Mouse (Mus musculus) thymus, adult 18-20 months (tissue): Measurements from ENCODE around the gene Dbr1.
A peak's percentile ranks its signal among the peaks of the same experiment; 100 is the strongest.
"Not testable (repeated sequence)": the region's sequence is repeated elsewhere in the genome, so short reads cannot be mapped to it uniquely, and the experiment has no call there.

Experiments used
- DNase-seq, 2 experiments: peaks; one replicate each; pipeline ENCODE4 v3.0.0; 2022; ENCODE audit warnings: mixed read lengths in 2 of 2

Gene Dbr1

GRCm38 (mm10) chr9:99575677-99576480 lies at the start of gene Dbr1:
Gene Dbr1 (plus strand): TSS chr9:99575799.
- peak; percentile 81 to 86 for DNase-seq

- no peak for DNase-seq
These were observed 43.7 kb upstream of the Dbr1 start for GRCm38 (mm10) chr9:99531865-99532264.

- no peak for DNase-seq
These were observed 29.3 kb upstream of the Dbr1 start for GRCm38 (mm10) chr9:99546259-99546658.

- DNase-seq, result no peak
These were observed 23.5 kb upstream of the Dbr1 start for GRCm38 (mm10) chr9:99552068-99552467.

DNA sequence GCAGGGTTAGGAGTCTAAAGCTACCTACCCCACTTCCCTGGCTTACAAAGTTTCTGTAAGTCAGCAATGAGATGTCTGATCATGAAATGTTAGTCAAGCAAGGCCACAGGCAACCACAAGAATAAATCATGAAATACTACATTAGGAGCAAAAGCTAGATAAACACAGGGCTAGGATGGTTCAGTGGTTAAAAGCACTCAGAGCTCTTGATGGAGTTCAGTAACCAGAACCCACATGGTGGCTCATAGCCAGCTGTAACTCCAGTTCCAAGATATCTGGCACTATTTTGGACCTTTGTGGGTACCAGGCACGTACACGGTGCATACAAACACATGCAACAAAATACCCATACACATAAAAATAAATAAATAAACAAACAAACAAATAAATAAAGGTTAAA lies 22.6 kb upstream of the Dbr1 start:
- no peak for DNase-seq

DNA sequence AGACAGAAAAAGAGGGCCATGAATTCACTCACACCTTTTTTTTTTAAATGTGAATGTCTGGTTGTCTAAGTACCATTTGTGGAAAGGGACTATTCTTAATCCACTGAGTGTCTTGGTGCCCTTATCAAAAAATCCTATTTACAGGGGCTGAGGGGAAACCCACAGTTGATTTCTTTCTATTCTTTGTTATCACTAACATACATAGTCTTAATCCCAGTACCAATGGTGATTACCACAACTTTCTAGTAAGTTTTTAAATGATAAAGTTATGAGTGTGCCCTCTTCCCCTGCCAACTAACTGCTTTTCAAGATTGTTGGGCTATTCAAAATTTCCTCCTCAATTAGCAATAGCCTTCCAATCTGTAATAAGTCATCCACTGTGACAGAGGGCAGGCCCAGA lies 21.5 kb upstream of the Dbr1 start:
- no peak for DNase-seq

- no peak for DNase-seq
These were observed 20.3 kb upstream of the Dbr1 start for GRCm38 (mm10) chr9:99555253-99555652.

- DNase-seq, result no peak
These were observed 17.9 kb upstream of the Dbr1 start for GRCm38 (mm10) chr9:99557580-99558300.

DNA sequence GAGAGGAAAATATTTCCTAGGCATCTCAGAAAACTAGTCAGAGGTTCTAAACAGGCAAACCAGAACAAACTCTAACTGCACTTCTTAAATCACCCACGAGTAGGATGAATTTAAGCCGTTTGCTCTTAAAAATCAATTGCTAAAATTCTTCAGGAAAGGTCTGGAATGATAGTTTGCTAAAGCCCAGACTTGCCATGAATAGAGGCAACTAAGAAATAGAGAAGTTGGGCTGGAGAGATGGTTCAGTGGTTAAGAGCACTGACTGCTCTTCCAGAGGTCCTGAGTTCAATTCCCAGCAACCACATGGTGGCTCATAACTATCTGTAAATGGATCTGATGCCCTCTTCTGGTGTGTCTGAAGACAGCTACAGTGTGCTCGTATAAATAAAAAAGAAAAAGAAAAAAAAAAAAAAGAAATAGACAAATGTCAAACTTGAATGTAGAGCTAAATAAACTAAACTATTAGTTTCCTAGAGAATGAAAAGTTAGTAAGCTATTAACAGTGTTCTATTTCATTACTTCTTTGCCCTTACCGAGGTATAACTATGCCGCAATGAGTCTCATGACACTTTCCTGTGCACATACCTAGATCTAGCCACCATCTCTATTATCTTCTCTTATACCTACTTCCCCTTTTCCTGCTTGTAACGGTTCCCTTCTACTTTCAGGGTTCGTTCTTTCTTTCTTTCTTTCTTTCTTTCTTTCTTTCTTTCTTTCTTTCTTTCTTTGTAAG lies 16.6 kb upstream of the Dbr1 start:
- DNase-seq, result no peak

GRCm38 (mm10) chr9:99559557-99559904 lies 16.1 kb upstream of the Dbr1 start:
- DNase-seq, result no peak

GRCm38 (mm10) chr9:99560389-99560788 lies 15.2 kb upstream of the Dbr1 start:
- DNase-seq, result no peak

DNA sequence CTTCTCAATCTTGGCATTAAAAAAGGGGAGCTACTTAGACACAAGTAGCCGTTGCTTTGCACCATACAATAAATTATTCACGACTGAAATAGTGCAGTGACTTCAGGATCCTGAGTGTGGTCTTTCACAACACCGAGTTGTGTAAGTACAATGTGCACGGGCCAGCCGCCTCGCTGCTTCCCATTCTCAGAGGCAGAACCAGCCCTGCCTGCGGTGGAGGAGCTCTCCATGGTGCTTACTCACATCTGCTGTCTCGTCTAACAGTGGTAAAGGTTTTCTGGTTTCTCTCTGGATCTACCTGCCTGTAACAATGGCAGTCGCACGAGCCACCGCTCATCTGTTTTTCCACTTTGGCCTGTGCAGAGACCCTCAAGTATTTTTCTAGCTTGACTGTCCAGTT lies 11.9 kb upstream of the Dbr1 start:
- peak; percentile 22 to 23 for DNase-seq

DNA sequence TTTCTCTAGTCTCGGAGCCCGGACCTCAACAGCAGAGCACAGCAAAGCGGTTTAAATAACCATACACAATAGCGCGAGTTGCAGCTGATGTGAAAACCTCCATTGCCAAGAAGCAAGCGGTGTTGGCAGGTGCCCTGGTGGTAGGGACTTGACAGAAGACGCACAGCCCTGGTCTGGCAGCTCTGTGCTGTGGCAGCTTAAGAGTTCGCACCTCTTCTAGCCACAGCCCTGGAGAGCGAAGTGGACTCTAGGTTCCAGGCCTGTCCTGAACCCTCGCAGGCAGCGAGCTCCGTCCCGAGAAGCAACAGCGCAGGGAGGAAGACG lies 7.6 kb upstream of the Dbr1 start:
- DNase-seq, result no peak

DNA sequence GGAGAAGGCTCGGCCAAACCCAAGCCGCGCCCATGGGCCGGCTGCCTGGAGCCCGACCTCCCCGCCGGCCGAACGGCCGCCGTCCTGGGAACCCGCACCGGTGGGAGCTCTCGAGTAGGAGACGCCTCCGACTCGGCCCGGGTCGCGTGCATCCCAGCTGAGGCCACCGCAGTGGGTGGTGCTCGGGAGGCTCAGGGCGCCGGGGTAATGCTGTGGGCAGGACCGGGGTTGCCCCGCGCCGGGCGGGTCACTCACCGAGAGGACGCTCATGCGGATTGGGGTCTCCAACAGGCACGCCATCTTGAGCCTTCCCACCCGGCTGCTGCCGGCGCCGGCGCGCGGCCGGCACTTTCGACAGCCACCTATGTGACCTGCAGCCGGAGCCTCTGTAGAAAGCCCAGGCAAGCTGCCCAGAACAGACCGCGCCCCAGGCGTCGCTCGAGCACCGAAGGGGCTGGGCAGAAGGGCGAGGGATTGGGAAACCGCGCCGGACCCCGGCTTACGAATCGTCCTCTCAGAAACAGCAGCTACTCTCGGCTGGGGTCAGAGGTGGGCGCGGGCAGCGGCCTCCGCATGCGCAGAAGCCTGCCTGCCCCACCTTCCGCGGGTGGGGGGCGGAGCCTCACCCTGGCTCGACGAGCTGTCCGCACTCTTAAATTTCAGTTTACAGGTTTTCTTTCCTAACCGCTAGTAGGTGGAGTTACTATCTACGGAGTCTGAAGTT lies 7.1 kb upstream of the Dbr1 start, which contains the start of gene Armc8:
Gene Armc8 (minus strand): TSS at position 553 of the 724 bp plus-strand sequence.
- peak; percentile 85 for DNase-seq

DNA sequence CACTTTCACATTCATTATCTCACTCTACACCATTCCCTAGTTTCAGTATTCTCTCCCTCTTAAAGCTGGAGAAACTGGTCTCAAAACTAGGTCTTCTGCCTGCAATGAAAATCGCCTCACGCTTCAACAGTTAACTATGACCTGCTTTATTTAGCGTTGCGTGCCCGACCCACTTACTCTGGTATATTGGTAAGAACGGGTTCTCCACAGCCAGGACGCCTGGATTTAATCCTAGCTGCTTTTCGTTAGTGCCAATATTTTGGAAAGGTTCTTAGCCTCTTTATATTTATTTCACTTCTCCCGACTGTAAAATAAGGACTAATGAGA lies 6.6 kb upstream of the Dbr1 start:
- no peak for DNase-seq

DNA sequence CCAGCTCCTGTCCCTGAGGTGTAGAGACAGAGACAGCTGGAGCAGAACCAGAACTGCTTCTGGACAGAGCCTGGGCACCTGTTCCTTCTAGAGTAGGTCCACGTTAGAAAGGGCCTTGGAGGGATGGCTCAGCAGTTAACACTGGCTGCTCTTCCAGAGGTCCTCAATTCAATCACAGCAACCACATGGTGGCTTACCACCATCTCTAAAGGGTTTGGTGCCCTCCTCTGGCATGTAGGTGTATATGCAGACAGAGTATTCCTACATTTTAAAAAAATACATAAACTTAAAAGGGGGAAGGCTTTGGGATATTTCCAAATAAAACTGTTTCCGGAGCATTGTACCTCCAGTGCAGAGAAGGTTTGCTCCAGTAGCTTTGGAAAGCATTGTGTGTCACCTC lies 5.1 kb downstream of the Dbr1 start:
- DNase-seq, result no peak

- DNase-seq, result no peak
These were observed 12.1 kb downstream of the Dbr1 start for GRCm38 (mm10) chr9:99587505-99588202.

DNA sequence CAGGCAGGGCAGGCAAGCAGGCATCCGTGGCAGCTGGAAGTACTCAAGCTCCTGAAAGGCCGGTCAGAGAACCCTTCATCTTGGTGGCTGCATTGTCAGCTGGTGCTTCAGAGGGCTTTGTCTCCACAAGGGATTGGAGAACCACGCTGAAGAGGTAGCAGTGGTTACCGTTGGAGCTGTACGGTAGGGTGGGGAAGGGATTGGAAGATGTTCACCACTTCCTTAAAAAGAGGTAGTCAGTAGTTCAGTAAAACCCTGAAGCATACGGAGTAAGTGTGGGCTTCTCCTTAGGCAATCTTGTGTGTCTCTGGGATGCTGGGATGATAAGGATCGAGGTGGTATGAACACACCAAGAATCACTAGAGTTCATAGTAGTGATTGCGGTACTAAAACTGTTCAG lies 15.5 kb downstream of the Dbr1 start:
- DNase-seq, result no peak

GRCm38 (mm10) chr9:99599127-99599526 lies 23.5 kb downstream of the Dbr1 start:
- DNase-seq, result not testable (repeated sequence)

DNA sequence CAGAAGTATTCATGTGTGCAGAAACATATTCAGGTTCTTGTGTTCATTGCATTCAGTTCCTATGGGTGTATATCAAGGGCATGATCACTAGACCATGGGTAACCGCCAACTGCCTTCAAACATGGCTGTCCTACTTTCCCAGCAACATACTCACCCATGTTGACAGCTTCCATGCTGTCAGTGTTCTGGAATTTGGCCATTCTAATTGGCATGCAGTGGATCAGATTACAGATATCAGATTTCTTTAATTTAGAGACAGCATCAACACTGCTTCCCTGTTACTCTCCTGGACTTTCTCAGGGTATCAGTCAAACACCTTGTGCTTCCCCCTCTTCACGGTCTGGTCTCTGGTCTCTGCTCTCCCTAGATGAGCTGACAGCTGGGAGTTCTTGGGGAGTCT lies 28.0 kb downstream of the Dbr1 start:
- no peak for DNase-seq

GRCm38 (mm10) chr9:99612202-99612601 lies 36.6 kb downstream of the Dbr1 start, which contains the start of gene A4gnt:
Gene A4gnt (plus strand): TSS chr9:99612502.
- DNase-seq, result no peak

DNA sequence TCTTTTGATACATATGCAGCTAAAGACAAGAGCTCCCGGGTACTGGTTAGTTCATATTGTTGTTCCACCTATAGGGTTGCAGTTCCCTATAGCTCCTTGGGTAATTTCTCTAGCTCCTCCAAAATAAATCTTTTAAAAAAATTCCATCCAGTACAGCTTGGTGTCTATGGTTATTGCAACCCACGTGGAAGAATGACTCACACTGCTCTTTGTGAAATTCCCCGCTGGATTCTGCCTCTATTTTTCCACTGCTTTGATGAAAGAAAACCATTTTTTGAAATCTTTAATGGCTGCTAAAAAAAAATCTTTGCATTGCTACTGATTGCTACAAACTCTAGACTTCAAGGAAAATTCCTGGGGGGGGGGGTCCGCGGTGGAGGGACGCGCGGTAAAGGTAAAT lies 44.1 kb downstream of the Dbr1 start:
- no peak for DNase-seq

DNA sequence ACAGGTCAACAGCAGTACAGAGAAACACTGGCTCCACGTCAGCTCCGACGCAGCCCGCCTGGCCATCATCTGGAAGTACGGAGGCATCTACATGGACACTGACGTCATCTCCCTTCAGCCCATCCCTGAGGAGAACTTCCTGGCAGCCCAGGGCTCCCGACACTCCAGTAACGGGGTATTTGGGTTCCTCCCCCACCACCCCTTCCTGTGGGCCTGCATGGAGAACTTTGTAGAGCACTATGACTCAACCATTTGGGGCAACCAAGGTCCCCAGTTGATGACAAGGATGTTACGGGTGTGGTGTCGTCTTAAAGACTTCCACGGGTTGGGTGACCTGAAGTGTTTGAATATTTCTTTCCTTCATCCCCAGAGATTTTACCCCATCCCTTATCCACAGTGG lies 44.6 kb downstream of the Dbr1 start:
- no peak for DNase-seq
